Mouse (Mus musculus): ENCODE data around the gene Glrx2.
"Not testable (repeated sequence)": the region's sequence is repeated elsewhere in the genome, so short reads cannot be mapped to it uniquely, and the experiment has no call there.

The Glrx2 gene

DNA sequence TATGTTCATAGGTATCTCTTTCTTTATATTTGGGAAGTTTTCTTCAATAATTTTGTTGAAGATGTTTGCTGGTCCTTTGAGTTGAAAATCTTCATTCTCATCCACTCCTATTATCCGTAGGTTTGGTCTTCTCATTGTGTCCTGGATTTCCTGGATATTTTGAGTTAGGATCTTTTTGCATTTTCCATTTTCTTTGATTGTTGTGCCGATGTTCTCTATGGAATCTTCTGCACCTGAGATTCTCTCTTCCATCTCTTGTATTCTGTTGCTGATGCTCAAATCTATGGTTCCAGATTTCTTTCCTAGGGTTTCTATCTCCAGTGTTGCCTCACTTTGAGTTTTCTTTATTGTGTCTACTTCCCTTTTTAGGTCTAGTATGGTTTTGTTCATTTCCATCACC lies at the start of gene Glrx2:
Gene Glrx2, plus strand, starts transcription at position 301 of the 400 bp plus-strand sequence.
- DNase-seq (ENCODE audit: low spot score in 2 of 2), result not testable (repeated sequence)

DNA sequence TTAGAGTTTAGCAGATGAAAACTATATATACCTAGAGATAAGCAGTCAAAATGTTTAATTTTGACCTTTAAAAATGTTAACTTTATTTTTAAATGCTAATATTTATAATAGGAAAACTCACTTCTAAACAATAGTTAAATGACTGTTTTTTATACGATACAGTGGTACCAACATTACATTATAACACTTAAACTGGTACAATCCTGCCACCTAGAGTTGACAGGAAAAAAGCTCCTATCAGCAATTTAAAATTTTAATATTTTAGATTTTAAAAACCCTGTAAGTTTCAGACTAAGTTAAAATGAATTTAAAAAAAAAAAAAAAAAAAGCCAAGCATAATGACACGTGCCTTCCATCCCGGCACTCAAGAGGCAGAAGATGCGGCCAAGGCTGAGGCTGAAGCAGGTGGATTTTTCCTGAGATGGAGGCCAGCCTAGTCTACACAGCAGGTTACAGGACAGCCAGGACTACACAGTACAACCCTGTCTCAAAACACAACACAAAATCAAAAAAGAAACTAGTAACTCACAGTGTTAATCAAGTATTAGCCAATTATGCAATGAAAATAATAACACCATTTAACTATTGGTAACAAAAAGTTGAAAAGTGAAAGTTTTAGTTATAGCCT lies 40.3 kb upstream of the Glrx2 start:
- DNase-seq (ENCODE audit: low spot score in 2 of 2), result no peak

DNA sequence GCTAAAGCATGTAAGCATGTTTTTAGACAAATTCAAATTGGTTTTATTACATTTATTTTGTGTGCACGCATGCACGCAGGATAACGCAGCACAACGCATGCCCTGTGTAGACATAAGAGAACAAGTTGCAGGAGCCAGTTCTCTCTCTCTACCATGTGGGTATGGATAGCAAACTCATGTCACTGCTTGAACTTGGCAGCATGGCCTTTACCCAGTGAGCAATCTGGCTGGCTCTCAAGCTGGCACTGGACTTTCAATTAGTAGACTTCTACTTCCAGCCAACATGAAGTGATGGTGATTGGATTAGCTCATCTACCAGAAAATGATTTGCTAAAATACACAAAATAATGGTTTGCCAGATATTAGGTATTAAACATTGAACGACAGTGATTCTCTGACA lies 35.0 kb upstream of the Glrx2 start:
- no peak for DNase-seq (ENCODE audit: low spot score in 2 of 2)

DNA sequence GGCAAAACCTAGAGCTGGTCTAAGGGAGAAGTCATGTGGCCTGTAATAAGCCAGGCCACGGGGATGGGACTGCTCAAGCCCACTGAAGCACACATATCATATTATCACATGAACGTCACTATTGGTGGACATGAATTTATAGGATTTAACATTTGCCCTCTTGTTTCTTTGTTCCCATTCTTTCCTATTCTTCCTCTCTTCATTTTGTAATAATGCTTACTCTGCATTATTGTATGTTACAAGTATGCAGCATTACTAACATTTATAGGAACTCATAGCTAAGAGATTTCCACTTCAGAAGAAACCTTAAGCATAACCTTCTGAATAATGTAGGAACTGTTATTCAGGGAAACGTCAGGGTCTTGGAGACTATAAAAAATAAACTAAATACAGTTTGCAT lies 31.3 kb upstream of the Glrx2 start:
- no peak for DNase-seq (ENCODE audit: low spot score in 2 of 2)

DNA sequence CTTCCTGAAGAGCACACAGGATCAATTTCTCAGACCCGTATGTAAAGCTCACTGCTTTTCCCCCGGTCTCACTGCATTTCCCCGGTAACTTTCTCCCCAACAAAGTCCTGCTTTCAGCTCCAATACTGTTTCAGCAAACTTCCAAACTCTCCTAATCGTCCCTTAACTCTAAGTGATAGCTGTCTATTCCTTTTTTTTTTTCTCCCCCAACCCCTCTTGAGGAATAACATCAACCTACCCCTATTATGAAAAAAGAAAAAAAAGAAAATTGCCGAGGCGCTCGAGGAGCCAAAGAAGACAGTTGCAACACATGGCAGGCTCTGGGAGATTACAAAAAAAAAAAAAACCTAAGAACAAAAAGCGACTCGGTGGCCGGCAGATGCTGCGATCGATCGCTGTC lies 14.4 kb upstream of the Glrx2 start:
- no peak for DNase-seq (ENCODE audit: low spot score in 2 of 2)

DNA sequence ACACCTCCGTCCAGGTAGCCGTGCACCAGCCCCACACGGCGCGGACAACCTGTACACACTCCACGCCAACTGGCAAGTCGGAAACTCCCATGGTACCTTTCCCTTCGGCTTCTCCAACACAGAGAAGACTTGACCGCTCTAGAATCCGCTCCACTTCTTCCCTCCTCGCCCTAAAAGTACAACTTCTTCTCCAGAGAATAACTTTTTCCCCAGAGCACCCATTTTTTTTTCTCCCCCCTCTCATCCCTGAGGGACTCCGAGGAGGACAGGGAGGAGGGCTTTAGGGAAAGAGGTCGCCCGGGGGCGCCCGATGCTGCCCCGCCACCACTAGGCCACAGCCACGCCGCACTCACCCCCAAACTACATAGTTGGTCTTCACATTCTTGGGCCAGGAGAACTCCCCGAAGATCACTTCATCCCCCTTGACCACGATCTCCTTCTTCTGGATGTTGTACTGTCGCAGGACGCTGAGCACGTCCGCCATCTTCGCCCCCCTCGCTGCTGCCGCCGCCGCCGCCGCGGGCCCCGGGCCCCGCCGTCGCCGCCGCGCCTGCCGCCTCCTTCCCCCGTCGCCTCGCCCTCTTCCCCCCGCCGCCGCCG lies 13.9 kb upstream of the Glrx2 start:
- DNase-seq (ENCODE audit: low spot score in 2 of 2), result peak in 1 of 2 experiments; percentile 13

DNA sequence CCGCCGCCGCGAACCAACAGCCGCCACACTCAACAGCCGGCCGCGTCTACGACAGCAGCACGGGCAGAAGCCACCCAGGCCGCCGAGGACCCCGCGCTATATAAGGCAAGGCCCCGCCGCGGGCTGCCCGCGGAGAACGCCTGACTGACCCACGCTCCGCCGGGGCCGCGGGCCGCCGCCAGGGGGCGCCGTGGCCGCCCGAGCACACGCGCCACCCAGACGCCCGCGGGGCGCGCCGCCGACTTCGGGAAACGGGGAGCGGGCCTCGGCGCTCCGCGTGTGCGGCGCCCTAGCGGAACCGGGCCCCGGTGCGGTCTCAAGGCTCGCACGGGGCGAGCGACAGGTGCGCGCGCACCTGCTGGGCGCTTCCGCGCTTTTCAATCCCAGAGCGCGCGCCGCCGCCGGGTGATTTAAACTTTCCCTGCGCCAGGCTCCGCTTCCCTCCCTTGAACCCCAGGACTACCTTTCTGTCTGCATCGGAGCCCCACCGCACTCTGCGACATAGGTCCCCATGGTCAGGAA lies 13.3 kb upstream of the Glrx2 start, which contains the start of gene Cdc73:
Gene Cdc73, minus strand, starts transcription at position 153 of the 522 bp plus-strand sequence.
- peak; percentile 87 to 89 for DNase-seq (ENCODE audit: low spot score in 2 of 2)

DNA sequence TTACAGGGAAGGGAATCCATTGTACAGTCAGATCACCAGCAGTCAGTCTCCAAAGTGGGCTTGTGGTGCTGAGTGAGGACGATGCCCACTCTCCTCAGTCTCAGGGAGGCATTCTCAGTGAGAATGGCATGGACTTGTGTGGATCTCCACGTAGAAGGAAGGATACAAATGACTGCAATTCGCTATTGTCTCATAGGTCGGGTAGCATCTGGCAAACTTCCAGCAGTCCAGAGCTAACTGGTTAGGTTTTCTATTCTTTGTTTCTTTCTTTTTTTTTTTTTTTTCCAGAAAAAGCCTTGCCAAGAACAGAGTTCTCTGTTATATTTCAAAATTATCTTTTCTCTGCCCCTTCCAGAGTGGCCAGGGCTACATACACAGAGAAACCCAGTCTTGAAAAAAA lies 9.1 kb upstream of the Glrx2 start:
- DNase-seq (ENCODE audit: low spot score in 2 of 2), result no peak

DNA sequence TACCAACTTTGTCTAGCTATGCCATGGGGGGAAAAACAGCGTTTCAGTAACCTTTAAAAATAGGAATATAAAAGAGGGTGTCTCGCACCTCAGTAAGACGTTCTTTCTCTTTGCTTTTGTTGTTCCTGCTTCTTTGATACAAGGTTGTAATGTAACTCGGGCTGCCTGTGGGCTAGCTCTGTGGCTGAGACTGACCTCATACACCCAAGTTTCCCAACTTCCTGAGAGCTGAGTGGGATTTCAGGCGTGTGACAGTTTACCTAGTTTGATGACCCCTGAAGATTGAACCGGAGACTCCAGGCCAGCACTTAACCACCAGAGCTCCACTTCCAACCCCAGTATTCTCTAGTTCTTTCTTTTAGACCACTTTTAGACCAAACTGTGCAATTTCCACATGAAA lies 7.8 kb upstream of the Glrx2 start:
- no peak for DNase-seq (ENCODE audit: low spot score in 2 of 2)

DNA sequence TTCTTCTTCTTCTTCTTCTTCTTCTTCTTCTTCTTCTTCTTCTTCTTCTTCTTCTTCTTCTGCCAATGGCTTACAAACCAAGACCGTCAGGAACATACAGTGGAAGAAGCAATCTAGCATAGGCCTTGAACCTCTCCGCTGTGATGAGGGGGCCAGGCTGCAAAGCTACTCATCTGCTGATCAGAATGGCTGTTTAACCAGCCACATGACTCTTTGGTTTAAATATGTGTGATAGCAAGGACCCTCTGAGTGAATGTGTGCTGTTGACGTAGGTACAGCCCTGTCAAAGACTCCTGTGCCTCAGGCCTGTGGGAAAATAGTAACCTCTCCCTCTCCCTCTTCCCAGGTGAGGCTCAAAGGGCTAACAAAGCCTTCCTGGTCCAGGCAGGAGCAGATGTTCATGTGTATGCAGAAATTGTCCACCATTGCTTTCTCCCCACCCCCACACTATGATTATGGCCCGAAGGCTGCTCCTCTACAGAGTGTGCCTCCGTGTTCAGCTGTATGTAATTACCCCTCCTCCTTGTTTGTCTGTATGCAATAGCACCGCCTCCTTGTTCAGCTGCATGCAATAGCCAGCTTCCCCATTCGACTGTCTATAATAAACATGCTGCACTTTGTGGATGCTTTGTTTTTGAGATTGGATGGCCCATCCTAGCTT lies 6.0 kb upstream of the Glrx2 start:
- DNase-seq (ENCODE audit: low spot score in 2 of 2), result no peak

DNA sequence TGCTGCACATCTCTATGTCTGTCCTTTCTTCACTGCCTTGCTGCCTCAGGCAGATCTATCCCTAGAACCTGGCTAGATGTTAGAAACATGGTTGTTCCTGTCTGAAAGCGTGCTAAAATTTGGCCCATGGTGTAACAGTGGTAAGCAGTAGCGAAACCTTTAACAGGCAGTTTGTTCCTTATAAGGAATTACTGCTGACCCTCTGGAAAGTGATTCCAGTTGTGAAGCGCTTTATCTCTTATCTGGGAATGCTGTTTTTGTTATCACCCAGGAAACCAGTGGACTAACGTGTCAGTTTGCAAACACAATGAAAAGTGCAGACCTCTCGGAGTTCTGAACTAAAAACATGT lies 5.5 kb upstream of the Glrx2 start:
- no peak for DNase-seq (ENCODE audit: low spot score in 2 of 2)

DNA sequence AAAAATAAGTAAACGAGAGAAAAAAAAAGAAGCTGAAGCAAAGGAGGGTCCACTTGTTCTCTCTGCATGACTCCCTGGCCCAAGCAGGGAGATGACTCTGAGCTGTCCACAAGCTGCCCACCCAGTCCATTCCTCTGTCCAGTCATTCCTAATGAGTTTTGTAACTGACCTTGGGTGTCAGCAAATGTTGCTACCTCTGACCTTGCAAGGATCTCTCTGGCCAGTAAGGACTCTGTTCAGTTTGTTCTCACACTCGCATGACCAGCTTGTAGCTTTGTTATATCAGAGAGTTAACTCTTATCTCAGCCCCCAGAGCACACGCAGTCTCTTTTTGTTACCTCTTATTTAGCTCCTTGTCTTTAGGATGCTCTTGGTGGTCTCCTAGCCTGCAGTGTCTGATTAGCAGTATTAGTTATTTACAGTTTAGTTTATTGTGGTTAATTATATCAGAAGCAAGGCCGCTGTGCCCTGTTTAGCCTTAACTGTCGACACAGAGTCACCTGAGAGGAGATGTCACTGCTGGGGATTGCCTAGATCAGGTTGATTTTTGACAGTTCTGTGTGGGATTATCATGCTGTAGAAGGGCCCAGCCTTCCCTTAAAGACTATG lies 8.4 kb downstream of the Glrx2 start:
- DNase-seq (ENCODE audit: low spot score in 2 of 2), result no peak

DNA sequence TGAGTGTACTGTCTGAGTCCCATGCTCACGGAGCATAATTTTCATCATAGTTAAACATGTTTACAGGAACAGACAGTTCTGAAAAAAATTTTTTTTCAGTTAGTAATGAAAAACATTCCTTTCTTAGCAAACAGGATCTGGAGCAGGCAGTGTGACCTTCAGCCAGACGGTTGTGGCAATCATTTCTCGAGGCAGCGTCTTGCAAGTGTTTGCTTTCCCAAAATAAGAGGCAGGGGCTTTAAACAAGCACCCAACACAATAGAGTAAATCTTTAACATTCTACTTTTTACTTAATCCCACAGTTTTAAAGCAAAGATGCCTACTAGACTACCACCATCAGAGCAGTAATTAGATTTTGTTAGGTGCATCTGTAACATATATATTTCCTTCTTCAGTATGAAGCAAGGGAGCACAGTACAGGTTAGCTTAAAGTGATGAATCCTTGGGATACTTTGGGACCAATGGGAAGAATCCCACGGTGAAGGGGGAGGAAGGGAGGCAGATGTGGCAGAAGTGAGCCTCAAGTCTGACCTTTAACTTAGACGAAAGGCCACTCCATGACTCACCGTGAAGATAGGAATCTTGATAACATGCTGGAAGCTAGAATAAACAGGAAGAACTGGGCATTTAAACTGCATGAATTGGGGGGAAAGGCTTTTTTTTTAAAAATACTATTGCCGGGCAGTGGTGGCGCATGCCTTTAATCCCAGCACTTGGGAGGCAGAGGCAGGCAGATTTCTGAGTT lies 11.7 kb downstream of the Glrx2 start:
- DNase-seq (ENCODE audit: low spot score in 2 of 2), result no peak

DNA sequence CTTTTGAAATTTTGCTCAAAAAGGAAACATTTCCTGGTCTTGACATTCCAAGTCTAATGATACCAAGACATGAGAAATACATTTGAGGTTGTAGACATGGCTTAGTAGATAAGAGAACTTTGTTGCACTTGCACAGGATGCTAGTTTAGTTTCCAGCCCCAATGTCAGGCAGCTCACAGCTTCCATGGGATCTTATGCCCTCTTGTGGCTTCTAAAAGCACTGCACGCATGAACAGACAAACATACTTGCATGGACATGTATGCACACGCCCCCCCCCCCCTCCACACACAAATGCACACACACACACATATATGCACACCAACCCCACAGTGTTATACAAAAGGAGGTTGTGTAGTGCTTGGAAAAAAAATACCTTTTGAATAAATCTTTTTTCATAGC lies 14.8 kb downstream of the Glrx2 start:
- DNase-seq (ENCODE audit: low spot score in 2 of 2), result no peak

DNA sequence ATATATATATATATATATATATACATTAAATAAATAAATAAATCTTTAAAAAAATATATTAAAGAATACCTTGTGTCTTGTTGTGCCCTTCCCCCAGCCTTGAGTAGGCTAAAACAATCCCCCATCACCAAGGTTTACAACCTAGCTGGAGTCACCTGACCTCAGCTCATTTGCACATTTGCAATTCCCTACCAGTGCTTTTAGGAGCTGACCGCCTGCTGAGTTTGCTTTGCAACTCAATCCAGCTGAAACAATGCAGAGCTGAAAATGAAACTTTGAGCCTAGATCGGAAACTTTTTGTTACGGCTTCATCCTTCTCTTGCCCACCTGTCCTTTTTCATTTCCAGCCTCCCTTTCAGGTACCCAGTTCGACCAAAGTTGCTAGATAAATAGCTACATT lies 15.6 kb downstream of the Glrx2 start:
- DNase-seq (ENCODE audit: low spot score in 2 of 2), result no peak

DNA sequence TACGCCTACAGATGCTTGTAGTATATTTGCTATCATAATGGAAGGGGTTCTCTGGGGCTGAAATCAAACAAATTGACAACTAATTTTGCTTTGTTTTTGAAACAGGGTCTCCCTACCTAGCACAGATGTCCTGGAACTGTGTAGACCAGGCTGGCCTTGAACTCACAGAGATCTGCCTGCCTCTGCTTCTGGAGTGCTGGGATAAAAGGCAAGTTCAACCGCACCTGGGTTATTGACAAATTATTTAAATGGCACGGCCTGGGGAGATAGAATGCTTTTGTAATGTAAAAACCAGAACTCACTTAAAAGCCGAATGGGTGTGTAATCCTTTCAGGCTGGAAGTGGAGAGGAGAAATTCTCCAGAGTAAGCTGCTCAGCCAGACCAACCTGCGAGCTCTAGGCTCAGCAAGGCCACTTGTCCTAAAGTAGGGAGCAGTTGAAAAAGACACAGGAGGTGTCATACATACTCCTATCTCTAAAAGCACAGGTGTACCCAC lies 17.8 kb downstream of the Glrx2 start:
- DNase-seq (ENCODE audit: low spot score in 2 of 2), result no peak

DNA sequence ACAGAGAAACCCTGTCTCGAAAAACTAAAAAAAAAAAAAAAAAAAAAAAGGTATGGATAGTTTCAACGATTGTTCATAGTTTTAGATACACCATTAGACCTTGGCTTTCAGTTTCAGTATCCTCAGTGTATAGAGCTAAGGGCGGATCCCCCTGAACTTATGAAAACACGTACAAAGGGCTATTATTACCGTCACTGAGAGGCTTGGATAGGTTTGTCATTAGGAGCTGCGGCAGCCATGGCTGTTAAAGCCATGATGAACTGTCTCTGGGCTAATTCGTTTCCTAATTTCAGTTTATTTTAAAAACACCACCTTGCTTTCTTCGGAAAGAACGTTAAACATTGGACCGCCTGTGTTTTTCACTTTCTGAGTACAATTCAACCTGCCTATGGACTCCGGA lies 22.7 kb downstream of the Glrx2 start:
- no peak for DNase-seq (ENCODE audit: low spot score in 2 of 2)

DNA sequence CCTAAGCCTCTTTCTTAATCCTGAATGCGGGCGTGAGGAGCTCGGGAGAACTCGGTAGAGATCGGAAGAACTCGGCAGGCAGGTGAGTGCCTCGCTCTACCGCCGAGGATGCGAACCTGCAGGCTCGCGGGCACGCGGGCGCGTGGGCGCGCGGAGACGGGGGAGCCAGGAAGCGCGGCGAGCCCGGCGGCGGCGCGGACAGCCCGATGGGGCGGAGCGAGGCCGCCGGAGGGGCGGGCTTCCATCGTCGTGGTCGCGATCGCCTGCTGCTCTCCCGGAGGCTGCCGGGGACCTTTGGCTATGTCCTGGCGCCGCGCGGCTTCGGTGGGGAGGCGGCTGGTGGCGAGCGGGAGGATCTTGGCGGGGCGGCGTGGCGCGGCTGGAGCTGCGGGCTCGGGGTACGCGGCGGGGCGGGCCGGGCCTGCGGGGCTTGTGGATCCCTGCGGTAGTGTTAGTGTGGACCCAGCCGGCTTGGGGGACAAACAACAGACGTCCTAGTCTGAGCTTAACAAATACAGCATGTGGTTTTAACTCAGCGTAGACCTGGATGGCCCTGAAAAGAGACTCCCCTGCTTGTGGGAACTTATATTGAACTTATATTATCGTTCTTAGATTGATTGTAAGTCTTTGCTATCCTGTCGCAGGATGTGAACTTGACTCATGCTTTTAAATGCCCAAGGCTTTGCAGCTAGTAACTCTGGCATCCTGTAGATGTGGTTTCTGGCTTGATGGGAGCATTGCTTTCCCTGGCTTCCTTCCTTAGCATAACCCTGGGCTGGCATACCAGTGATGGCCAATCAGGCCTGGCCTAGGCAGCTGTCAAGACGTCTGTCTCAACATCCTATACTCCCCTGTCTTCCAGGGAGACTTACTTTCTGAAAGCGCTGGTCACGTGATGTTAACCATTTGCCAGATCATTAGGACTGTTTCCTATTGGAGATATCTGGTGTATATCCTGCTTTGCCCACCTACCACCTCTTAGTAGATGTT lies 23.5 kb downstream of the Glrx2 start:
- DNase-seq (ENCODE audit: low spot score in 2 of 2), result peak; percentile 88 to 89

DNA sequence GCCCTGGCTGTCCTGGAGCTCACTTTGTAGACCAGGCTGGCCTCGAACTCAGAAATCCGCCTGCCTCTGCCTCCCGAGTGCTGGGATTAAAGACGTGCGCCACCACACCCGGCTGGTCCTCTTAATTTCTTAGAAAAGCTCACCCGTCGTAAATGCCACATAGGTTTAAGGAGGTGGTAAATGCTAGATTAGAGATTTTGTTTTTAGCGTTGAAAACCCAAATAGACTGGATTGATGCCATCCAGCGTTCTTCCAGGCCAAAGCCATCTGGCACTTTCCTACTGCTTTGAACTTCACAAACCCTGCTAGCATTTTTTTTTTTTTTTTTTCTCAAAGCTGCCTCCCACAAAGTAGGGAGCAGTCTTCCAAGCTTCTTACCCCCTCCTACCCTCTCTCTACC lies 24.4 kb downstream of the Glrx2 start:
- DNase-seq (ENCODE audit: low spot score in 2 of 2), result no peak

DNA sequence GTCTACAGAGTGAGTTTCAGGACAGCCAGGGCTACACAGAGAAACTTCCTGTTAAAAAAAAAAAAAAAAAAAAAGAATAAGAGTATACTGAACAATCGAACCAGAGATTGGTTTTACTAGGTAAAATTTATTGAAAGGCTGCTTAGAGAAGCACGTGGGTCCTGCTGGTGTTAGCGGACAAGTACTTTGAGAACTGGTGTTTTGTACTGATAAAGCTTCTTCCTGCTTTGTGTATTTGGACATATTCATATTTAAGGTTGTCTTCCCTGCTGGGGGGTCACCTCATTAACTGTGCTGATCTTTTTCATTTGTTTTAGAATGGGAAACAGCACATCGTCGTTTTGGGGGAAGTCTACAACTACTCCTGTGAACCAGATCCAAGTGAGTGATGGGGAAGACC lies 25.2 kb downstream of the Glrx2 start:
- no peak for DNase-seq (ENCODE audit: low spot score in 2 of 2)

DNA sequence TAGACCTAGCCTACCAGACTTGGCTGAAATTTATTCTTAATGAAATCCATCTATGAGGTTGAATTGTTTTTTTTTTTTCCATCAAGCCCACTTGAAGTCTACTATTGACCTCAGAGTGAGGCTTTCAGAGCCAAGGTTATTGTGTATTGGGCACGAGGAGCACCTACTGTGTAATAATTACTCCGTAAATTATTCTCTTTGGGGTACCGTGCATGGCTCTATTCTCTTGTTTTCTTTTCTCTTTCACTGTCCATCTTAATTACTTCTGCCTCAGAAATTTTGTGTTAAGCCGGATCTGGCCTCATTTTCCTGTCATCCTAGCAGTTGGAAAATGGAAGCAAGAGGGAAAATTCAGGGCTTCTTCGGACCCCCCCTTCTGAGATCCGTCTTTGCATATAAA lies 26.0 kb downstream of the Glrx2 start:
- DNase-seq (ENCODE audit: low spot score in 2 of 2), result no peak

Measured in right cerebral cortex, postnatal 36 days (tissue).